Mouse (Mus musculus) intestine, embryonic 16.5 days (tissue): ENCODE results near the gene Tmem107. TPM values are rescaled to one million over a fixed set of nuclear protein-coding genes. Genes with fewer than 3 reads are reported as not detected.
A peak's percentile ranks its signal among the peaks of the same experiment; 100 is the strongest.
"Not testable (repeated sequence)": the region's sequence is repeated elsewhere in the genome, so short reads cannot be mapped to it uniquely, and the experiment has no call there.

Source experiments
- ATAC-seq: fragments of 200-750 bp; cut with Nextera tagmentation; 2 replicates; pipeline ENCODE4 v1.8.0; 2017; ENCODE audit warnings: moderate TSS enrichment, moderate library complexity
- H3K27ac ChIP-seq: fragments of 300-500 bp; sonication (generic); 2 replicates; pipeline ENCODE4 v1.5.1; 2014; ENCODE audit warnings: mild to moderate bottlenecking, low read length
- H3K27me3 ChIP-seq: fragments of 300-500 bp; sonication (generic); replicated peaks from 2 replicates; pipeline ENCODE4 v1.6.1; 2014; ENCODE audit warnings: low read length, control low read depth, mixed read lengths; ENCODE audit not compliant: control insufficient read depth, insufficient read depth
- H3K36me3 ChIP-seq: fragments of 300-500 bp; sonication (generic); 2 replicates; pipeline ENCODE4 v1.6.1; 2014; ENCODE audit warnings: low read length, control low read depth; ENCODE audit not compliant: control insufficient read depth, insufficient read depth
- H3K4me1 ChIP-seq: fragments of 300-500 bp; sonication (generic); 2 replicates; pipeline ENCODE4 v1.6.1; 2014; ENCODE audit warnings: low read length, control low read depth, mixed read lengths; ENCODE audit not compliant: control insufficient read depth, insufficient read depth
- H3K4me2 ChIP-seq: fragments of 300-500 bp; sonication (generic); 2 replicates; pipeline ENCODE4 v1.6.1; 2014; ENCODE audit warnings: low read depth, low read length, control low read depth
- H3K4me3 ChIP-seq: fragments of 300-500 bp; sonication (generic); 2 replicates; pipeline ENCODE4 v1.5.1; 2014; ENCODE audit warnings: mild to moderate bottlenecking, low read length
- H3K9ac ChIP-seq: fragments of 300-500 bp; sonication (generic); 2 replicates; pipeline ENCODE4 v1.6.1; 2014; ENCODE audit warnings: low read depth, low read length
- H3K9me3 ChIP-seq: fragments of 300-500 bp; sonication (generic); 2 replicates; pipeline ENCODE4 v1.6.1; 2016; ENCODE audit warnings: low read length, control low read depth; ENCODE audit not compliant: control insufficient read depth
- WGBS: fragments of 180-500 bp; shearing (Covaris S2); extraction: QIAGEN DNeasy Blood & Tissue Kit; methylation state at CpG from one replicate; pipeline ENCODE4 v1.1.7; 2014; 5-methylcytosine and 5-hydroxymethylcytosine counted together
- polyA plus RNA-seq: library from polyadenylated mRNA; unstranded; fragments of >200 nt; fragmentation: Nextera tagmentation; extraction: Ambion mirVana; gene quantifications from 2 replicates; pipeline ENCODE4 v1.2.1, GENCODE M21; 2015

Gene Tmem107
- polyA plus RNA-seq, 1 experiment from 2014 or later: 44.8 TPM

DNA sequence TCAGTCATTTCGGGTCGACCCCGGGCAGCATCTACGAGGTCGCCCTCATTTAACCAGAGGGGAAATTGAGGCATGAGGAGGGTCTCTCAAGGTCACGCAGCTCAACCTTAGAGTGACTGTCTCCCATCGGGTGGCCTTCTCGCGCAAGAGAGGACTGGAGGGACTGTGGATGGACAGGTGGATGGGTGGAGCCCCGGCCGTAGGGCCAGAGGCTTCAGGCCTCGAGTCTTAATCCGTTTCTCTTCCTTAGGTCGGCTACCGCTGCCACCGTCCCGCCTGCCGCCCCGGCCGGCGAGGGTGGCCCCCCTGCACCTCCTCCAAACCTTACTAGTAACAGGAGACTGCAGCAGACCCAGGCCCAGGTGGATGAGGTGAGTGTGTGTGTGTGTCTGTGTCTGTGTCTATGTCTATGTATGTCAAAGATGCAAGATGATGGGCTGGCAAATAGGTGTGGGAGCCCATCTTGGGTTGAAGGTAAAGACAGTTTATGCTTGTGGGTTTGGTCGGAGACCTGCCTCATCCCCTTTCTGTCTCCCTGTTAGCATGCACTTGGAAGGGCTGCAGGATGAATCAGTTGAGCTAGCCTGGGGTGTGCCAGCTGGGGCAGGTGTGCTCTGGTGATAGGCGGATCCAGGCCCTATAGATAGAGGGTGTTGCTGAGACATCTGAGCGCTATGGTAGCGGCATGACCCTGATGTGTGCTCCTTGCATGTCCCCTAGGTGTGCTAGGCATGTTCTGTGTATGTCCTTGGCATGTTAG lies 18.4 kb downstream of the Tmem107 start:
- H3K27ac ChIP-seq: peak overlapping the region; percentile 93
- peak overlapping the region; percentile 97 for H3K4me3 ChIP-seq
- H3K27me3 ChIP-seq: no peaks in the 10 kb centered on the region
- peaks cover 2% of the 10 kb centered on the region; the same call in 1 of the 2 replicates for H3K36me3 ChIP-seq
- WGBS: 8% methylated on average over 25 of the region's 25 CpGs
- H3K4me1 ChIP-seq: peaks cover 41% of the 10 kb centered on the region
- peak overlapping the region; percentile 100 for H3K9ac ChIP-seq
- peak; percentile 37 for ATAC-seq
- H3K4me2 ChIP-seq: peak overlapping the region; percentile 89
- no peaks in the 10 kb centered on the region for H3K9me3 ChIP-seq

DNA sequence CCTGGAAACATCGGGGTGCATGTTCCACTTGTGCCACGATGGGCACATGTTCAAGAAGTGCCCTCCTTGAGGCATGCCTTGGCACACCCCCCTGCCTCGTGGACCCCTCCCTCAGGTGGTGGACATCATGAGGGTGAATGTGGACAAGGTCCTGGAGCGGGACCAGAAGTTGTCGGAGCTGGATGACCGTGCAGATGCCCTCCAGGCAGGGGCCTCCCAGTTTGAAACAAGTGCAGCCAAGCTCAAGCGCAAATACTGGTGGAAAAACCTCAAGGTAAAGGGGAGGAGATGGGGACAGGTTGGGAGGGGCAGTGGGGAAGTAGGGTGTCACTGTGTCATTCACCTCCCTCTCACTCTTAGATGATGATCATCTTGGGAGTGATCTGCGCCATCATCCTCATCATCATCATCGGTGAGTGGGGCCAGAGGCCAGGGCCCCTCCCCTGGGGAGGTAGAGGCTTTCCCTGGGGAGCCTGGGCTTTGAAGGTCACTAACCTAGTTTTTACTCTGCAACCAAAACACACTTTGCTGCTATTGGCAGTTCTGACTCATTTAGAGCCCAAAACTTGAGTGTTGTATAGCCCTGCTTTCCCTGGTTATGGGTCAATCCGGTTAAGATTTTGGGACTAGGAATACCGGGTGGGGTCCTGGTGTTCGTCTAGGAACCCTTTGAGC lies 19.1 kb downstream of the Tmem107 start:
- no peaks in the 10 kb centered on the region for H3K27me3 ChIP-seq
- H3K9me3 ChIP-seq: no peaks in the 10 kb centered on the region
- WGBS: 77% methylated on average over 12 of the region's 12 CpGs
- peak overlapping the region; percentile 100 for H3K9ac ChIP-seq
- H3K4me3 ChIP-seq: peak overlapping the region; percentile 97
- peak overlapping the region; percentile 89 for H3K4me2 ChIP-seq
- H3K36me3 ChIP-seq: peaks cover 2% of the 10 kb centered on the region; the same call in 1 of the 2 replicates
- no peak overlapping the region for H3K27ac ChIP-seq
- peaks cover 41% of the 10 kb centered on the region for H3K4me1 ChIP-seq
- ATAC-seq: no peak

DNA sequence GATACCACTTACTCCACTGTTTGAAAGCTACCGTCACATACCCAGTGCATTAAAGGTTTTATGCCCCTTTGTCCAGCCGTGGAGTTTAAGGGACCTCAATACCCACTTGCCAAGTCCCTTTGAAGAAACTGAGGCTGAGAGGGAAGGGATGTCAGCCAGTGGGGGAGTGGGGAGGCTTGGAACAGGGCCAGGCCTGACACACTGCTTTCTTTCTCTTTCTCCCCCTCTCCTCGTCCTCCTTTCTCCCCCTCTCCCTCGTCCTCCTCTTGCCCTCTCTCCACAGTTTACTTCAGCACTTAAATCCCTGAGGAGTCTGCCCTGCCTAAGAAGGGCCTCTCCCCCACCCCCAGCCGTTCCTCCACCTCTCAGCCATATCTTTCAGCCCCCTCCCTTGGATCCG lies 19.8 kb downstream of the Tmem107 start:
- no peaks in the 10 kb centered on the region for H3K27me3 ChIP-seq
- H3K9me3 ChIP-seq: no peaks in the 10 kb centered on the region
- peaks cover 2% of the 10 kb centered on the region; the same call in 1 of the 2 replicates for H3K36me3 ChIP-seq
- no peak overlapping the region for H3K27ac ChIP-seq
- H3K9ac ChIP-seq: peak overlapping the region; percentile 100
- peaks cover 41% of the 10 kb centered on the region for H3K4me1 ChIP-seq
- no peak for ATAC-seq
- peak overlapping the region; percentile 89; the same call in 1 of the 2 replicates for H3K4me2 ChIP-seq
- 64% methylated on average over 6 of the region's 6 CpGs for WGBS
- no peak overlapping the region for H3K4me3 ChIP-seq

DNA sequence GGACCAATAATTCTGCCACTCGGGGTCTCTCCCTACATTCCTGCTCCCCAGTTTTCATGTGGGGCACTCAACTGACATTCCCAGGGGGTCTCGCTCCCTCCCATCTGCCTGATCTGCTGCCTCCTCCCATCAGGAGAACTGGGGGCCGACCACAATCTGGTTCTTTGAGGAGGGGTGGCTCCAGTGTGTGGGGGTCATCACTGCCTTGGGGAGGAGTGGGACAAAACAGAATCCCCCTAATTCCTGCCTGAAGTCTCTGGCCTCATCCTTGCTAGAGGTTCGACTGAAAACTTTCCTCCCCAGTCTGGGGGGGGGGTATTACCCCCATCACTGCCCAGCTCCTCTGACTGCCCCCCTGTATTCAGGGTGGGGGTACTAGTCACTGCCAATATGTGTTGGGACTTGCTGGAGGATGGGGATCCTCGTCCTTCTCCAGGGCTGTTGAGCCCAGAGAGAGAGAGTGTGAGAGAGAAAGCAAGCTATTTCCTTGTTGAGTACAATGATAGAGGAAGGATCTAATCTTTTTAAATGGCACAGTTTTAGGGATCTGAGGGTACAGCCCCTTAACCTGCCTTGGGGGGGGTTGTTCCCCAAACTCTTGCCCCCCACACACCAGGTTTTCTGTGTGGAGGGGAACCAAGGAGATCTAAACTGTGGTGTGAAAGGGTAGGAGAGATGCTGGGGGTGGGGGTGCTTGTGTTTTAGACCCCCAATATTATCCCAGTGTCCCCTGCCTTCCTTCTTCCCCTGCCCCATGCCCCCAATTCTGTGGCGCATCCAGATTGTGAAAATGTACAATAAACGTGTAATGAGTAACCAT lies 21.2 kb downstream of the Tmem107 start:
- H3K4me3 ChIP-seq: no peak overlapping the region
- H3K27me3 ChIP-seq: no peaks in the 10 kb centered on the region
- 55% methylated on average over 7 of the region's 7 CpGs for WGBS
- 0 out of 2 replicates have a peak overlapping the region, but pooled peaks have one; percentile 14 for H3K9ac ChIP-seq
- no peak overlapping the region for H3K4me2 ChIP-seq
- H3K36me3 ChIP-seq: peaks cover 2% of the 10 kb centered on the region; the same call in 1 of the 2 replicates
- H3K4me1 ChIP-seq: peaks cover 40% of the 10 kb centered on the region
- peak overlapping the region; percentile 9; the same call in 1 of the 2 replicates for H3K27ac ChIP-seq
- ATAC-seq: no peak
- H3K9me3 ChIP-seq: no peaks in the 10 kb centered on the region

DNA sequence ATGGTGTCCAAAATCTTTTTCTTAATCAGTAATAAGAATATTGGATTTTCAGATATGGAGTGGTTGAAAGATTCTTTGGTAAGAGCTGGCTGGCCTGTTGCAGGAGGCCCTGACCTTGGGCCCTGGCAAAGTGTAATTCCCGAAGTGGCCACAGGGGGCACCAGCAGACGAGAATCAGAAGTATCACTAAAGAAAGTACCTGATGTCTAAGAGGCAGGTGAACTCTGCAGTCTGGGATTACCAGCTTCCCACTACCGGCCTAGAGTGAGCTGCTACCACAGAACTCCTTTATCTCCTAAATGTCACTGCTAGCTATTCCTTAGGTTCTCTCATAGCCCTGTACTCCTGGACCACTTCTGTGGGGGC lies 21.8 kb downstream of the Tmem107 start:
- Histone ChIP-seq H3K9ac (no peak overlapping the region), H3K9me3 (no peaks in the 10 kb centered on the region), H3K4me1 (peaks cover 38% of the 10 kb centered on the region), H3K27ac (no peak overlapping the region), H3K36me3 (peaks cover 2% of the 10 kb centered on the region; the same call in 1 of the 2 replicates), H3K4me3 (no peak overlapping the region), H3K4me2 (no peak overlapping the region), H3K27me3 (no peaks in the 10 kb centered on the region)
- 2% methylated on average over 3 of the region's 3 CpGs for WGBS
- no peak for ATAC-seq

DNA sequence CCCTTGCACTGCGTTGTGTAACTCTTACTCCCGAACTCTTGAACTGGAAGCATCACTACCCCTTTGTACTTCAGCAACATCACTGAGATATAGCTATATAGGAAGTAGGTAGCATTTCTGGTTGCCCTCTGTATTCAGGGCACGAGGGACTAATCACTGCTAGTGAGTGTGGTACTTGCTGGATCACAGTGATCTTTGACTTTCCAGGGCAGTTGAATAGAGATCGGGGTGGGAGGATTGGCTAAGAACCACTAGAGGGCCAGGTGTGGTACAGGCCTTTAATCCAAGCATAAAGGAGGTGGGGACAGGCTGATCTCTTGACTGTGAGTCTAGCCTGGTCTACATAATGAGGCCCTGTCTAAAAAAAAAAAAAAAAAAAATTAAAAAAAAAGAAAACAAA lies 22.3 kb downstream of the Tmem107 start:
- Histone ChIP-seq H3K4me3 (no peak overlapping the region), H3K27ac (no peak overlapping the region), H3K36me3 (peaks cover 2% of the 10 kb centered on the region; the same call in 1 of the 2 replicates), H3K9me3 (no peaks in the 10 kb centered on the region), H3K4me1 (peaks cover 39% of the 10 kb centered on the region), H3K4me2 (no peak overlapping the region), H3K9ac (no peak overlapping the region), H3K27me3 (no peaks in the 10 kb centered on the region)
- ATAC-seq: no peak
- whole genome bisulfite sequencing: 86% methylated on average over 4 of the region's 4 CpGs

DNA sequence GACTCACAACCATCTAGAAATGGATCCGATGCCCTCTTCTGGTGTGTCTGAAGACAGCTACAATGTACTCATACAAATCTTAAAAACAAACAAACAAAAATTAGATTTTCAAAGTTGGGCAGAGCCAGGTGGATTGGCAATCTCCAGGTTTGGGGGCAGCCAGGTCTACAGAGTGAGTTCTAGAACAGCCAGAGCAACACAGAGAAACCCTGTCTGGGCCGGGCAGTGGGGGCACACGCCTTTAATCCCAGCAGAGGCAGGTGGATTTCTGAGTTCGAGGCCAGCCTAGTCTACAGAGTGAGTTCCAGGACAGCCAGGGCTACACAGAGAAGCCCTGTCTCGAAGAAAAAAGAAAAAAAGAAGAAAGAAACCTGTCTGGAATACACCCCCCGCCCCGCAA lies 23.2 kb downstream of the Tmem107 start:
- 89% methylated on average over 7 of the region's 7 CpGs for WGBS
- H3K27ac ChIP-seq, H3K4me3 ChIP-seq: not testable (repeated sequence)

DNA sequence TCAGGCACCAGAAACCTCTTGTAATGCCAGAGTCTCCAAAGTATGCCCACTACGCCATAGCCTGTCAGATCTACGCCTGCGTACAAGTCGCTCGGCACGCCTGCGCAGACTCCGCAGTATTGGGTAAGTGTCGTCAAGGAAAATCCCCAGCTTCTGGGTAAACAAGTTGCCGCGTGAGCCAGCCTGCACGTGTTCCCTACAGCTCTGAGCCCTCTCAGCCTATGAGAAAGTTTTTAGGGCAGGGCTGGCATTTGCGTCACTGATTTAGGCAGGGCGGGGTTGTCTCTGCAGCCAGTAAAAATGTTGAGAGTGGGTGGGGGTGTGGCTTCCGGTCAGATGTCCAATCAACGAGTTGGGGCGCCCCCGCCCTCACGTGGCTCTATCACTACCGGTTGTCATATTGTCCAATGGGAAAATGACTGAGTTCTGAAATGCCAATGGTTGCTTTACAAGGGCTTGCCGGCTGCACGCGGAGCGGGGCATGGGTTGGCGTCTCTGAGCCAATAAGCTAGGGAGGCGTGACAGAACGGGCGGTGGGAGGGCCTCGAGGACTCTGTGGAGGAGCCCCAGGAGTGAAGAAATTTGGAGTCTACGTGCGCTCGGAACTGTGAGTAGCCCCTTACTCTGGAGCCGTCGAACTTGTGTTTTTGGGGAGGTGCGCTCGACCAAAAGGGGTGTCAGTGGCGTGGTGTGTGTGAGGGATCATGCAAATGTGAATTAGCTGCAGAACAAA lies 24.3 kb downstream of the Tmem107 start, which contains the start of gene Per1:
TSS of gene Per1 (plus strand) at position 521 of the 733 bp plus-strand sequence.
- Histone ChIP-seq H3K36me3 (peaks cover 2% of the 10 kb centered on the region; the same call in 1 of the 2 replicates), H3K4me2 (peak within 1 kb of the TSS; percentile 90), H3K4me3 (peak within 1 kb of the TSS; percentile 84), H3K27me3 (no peaks in the 10 kb centered on the region), H3K27ac (peak within 1 kb of the TSS; percentile 99), H3K9me3 (no peaks in the 10 kb centered on the region), H3K4me1 (peaks cover 47% of the 10 kb centered on the region), H3K9ac (peak within 1 kb of the TSS; percentile 89)
- ATAC-seq: peak; percentile 90
- WGBS: under 1% methylated on average over 37 of the region's 37 CpGs

More for the DNA sequence above, 23.2 kb downstream of the Tmem107 start:
- peaks cover 46% of the 10 kb centered on the region for H3K4me1 ChIP-seq
- H3K9me3 ChIP-seq, H3K4me2 ChIP-seq, ATAC-seq, H3K27me3 ChIP-seq, H3K9ac ChIP-seq, H3K36me3 ChIP-seq: not testable (repeated sequence)
